Mouse (Mus musculus): ENCODE data around the gene Ngef. TPM values are rescaled to one million over a fixed set of nuclear protein-coding genes. Genes with fewer than 3 reads are reported as not detected.

Gene Ngef
- polyA plus RNA-seq (2012; rRNA removed) = 2.9 and 3.4 TPM in 2 replicates

DNA sequence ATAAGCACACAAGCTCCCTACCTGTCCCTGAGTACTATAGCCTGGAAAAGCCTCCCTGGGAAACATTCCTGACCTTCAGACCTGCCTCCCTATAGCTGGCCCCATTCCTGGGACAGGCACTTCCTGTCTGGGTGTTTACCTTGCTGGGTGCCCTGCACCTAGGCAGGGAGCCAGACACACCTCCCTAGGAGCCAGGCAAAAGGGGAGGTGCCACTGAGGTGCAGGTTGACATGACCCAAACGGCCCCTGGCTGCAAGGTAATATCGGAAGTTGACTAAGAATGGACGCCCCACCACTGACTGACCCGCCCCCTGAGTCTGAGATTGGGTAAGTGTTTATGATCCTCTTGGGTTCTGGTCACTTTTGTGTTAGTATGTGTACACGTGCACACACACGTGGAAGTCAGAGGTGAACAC is at the start of gene Ngef:
Gene Ngef, minus strand, starts transcription at position 71 of the 416 bp plus-strand sequence.

DNA sequence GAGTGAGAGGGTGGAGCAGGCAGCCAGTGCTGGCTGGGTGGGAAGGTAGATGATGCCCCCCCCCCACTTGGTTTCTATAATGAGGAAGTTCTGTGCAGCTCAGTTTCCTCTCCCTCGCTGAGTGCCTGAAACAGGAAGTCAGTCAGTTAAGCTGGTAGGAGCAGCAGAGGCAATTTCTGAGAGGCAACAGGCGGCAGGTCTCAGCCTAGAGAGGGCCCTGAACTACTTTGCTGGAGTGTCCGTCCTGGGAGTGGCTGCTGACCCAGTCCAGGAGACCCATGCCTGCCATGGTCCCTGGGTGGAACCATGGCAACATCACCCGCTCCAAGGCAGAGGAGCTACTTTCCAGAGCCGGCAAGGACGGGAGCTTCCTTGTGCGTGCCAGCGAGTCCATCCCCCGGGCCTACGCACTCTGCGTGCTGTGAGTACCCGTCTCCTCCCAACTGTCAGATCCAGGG is 46.6 kb upstream of the Ngef start, which contains the start of gene Inpp5d:
Gene Inpp5d, plus strand, starts transcription at position 102 of the 458 bp plus-strand sequence.

DNA sequence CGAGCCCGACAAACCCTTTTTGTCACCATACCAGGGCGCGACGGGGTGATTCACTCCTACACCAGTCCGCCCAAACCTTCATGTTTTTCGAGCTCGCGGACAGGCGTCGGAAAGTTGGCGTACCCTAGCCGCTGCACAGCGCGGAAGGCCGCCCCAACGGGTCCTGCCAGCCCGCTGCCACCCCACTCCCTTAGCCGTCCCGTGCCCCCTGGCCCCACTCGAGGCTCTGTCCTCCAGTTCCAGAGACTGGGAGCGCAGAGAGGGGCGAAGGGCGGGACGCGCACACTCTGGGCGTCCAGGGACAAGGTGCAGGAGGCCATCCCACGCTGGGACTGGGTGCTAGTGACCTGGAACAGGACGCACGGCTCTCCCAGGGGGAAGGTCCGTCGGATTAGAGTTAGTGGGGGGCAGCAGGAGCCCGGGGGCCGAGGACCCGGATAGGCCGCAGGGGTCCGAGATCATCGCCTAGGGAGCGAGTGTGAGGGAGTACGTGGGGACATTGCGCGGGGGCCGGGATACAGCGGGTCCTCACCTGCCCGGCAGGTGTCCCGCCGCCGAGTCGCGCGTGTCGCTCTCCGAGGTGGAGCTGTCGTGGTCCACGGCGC is 64.0 kb downstream of the Ngef start, which contains the start of gene Neu2:
Gene Neu2, plus strand, starts transcription at position 329 of the 605 bp plus-strand sequence.

DNA sequence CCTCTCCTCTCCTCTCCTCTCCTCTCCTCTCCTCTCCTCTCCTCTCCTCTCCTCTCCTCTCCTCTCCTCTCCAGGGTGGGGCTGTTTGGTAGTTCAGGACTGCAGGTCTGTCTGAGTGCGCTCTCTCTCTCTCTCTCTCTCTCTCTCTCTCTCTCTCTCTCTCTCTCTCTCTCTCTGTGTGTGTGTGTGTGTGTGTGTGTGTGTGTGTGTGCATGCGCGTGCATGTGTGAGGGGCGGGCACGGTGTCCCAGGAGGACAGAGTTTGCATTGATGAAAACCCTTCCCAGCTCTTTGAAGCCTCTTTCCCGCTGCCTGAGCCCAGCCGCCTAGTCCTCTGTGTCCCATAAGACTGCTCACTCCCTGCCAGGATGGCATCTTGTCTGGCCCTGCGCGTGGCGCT is 103.7 kb downstream of the Ngef start, which contains the start of gene Snorc:
Gene Snorc, plus strand, starts transcription at position 301 of the 400 bp plus-strand sequence.

Other genes starting within 250 kb of the Ngef start
- 18.5 and 19.0 TPM in 2 replicates for gene Gigyf2, start 246.9 kb downstream of the Ngef start, polyA plus RNA-seq (2012; rRNA removed)
- not detected in 2 replicates for gene Kcnj13, start 179.1 kb downstream of the Ngef start, polyA plus RNA-seq (2012; rRNA removed)
- gene Snorc, start 103.6 kb downstream of the Ngef start, polyA plus RNA-seq (2012; rRNA removed) = not detected in 2 replicates
- gene Neu2, start 64.0 kb downstream of the Ngef start, polyA plus RNA-seq (2012; rRNA removed) = 0.24 and 0.43 TPM in 2 replicates
- 11.1 TPM in 2 replicates for gene Inpp5d, start 46.4 kb upstream of the Ngef start, polyA plus RNA-seq (2012; rRNA removed)
- 13.7 and 15.3 TPM in 2 replicates for gene Atg16l1, start 182.0 kb upstream of the Ngef start, polyA plus RNA-seq (2012; rRNA removed)
- 0.20 and 0.22 TPM in 2 replicates for gene Sag, start 229.8 kb upstream of the Ngef start, polyA plus RNA-seq (2012; rRNA removed)